ENCODE assay signal across 10 mouse cellular contexts in genomic region chr8:94872156-94872555, GRCm38 (mm10). TPM values are rescaled to one million over a fixed set of nuclear protein-coding genes. Genes with fewer than 3 reads are reported as not detected.
DNase-seq lines count a peak whose midpoint lies in the region; ATAC-seq and TF ChIP-seq lines count a peak whose summit lies in the region.
"Had no signal": no experiment of that assay in that cellular context is flagged by ENCODE, and none has a peak within 500 bp of the region (broad histone marks: within the 10 kb centered on the region; RNA-seq: fewer than 3 reads in every experiment).

No protein-coding gene starts in this region.

- no peak overlapping the region for H3K9ac ChIP-seq in neural tube, embryonic 11.5 days (ENCODE audit: low read length)
- H3K9ac ChIP-seq in kidney, postnatal 0 days (ENCODE audit: low read depth, low read length) = no peak overlapping the region
- peak overlapping the region; percentile 45; the same call in 1 of the 2 replicates for H3K9ac ChIP-seq in stomach, postnatal 0 days (ENCODE audit: low read length)

- 52% methylated on average over 3 of the region's 3 CpGs for WGBS in heart, embryonic 10.5 days
- WGBS in neural tube, embryonic 11.5 days = 46% methylated on average over 3 of the region's 3 CpGs
- WGBS in kidney, postnatal 0 days = 58% methylated on average over 3 of the region's 3 CpGs
- WGBS in stomach, postnatal 0 days = 47% methylated on average over 3 of the region's 3 CpGs

- no peak for TF ChIP-seq EP300 in stomach, postnatal 0 days (optimal IDR thresholded peaks at IDR 0.05)

- H3K4me2 ChIP-seq in neural tube, embryonic 11.5 days (ENCODE audit: low read depth) = 0 out of 2 replicates have a peak overlapping the region, but pooled peaks have one; percentile 4
- H3K4me2 ChIP-seq in kidney, postnatal 0 days (ENCODE audit: low read length) = 0 out of 2 replicates have a peak overlapping the region, but pooled peaks have one; percentile 84
- H3K4me2 ChIP-seq in stomach, postnatal 0 days (replicated peaks; ENCODE audit: low read depth) = peak overlapping the region; percentile 85; the same call in 1 of the 2 replicates

- H3K36me3 ChIP-seq in heart, embryonic 10.5 days = peaks cover 34% of the 10 kb centered on the region
- no peaks in the 10 kb centered on the region for H3K36me3 ChIP-seq in neural tube, embryonic 11.5 days (ENCODE audit: control insufficient read depth, insufficient read depth, low read length)
- peaks cover 6% of the 10 kb centered on the region; the same call in 1 of the 2 replicates for H3K36me3 ChIP-seq in kidney, postnatal 0 days (ENCODE audit: insufficient read depth, low read length)
- H3K36me3 ChIP-seq in stomach, postnatal 0 days (ENCODE audit: control insufficient read depth, insufficient read depth, low read length) = no peaks in the 10 kb centered on the region

- peaks cover 5% of the 10 kb centered on the region; the same call in 1 of the 2 replicates for H3K27me3 ChIP-seq in heart, embryonic 10.5 days (ENCODE audit: insufficient read depth, poor library complexity, severe bottlenecking)
- H3K27me3 ChIP-seq in neural tube, embryonic 11.5 days (ENCODE audit: control insufficient read depth, insufficient read depth, low read length) = peaks cover 14% of the 10 kb centered on the region
- no peaks in the 10 kb centered on the region for H3K27me3 ChIP-seq in kidney, postnatal 0 days (ENCODE audit: insufficient read depth, low read length)
- no peaks in the 10 kb centered on the region for H3K27me3 ChIP-seq in stomach, postnatal 0 days (ENCODE audit: control insufficient read depth, insufficient read depth, low read length)

- peak overlapping the region; percentile 78; the same call in 1 of the 2 replicates for H3K27ac ChIP-seq in heart, embryonic 10.5 days
- H3K27ac ChIP-seq in neural tube, embryonic 11.5 days (ENCODE audit: low read depth, low read length) = no peak overlapping the region
- H3K27ac ChIP-seq in kidney, postnatal 0 days = peak overlapping the region; percentile 69; the same call in 1 of the 2 replicates
- peak overlapping the region; percentile 74 for H3K27ac ChIP-seq in stomach, postnatal 0 days (replicated peaks)
- H3K27ac ChIP-seq: macrophage had no signal

- no peak for TF ChIP-seq CTCF in kidney, postnatal 0 days (IDR thresholded peaks at IDR 0.05; ENCODE audit: low read depth)
- TF ChIP-seq CTCF in stomach, postnatal 0 days (IDR thresholded peaks at IDR 0.05; ENCODE audit: low read depth) = no peak

- peaks cover 89% of the 10 kb centered on the region for H3K4me1 ChIP-seq in heart, embryonic 10.5 days
- H3K4me1 ChIP-seq in neural tube, embryonic 11.5 days (ENCODE audit: control insufficient read depth, insufficient read depth, low read length) = peaks cover 20% of the 10 kb centered on the region
- peaks cover 28% of the 10 kb centered on the region for H3K4me1 ChIP-seq in kidney, postnatal 0 days (replicated peaks; ENCODE audit: insufficient read depth, low read length)
- H3K4me1 ChIP-seq in stomach, postnatal 0 days (replicated peaks; ENCODE audit: control insufficient read depth, insufficient read depth) = peaks cover 15% of the 10 kb centered on the region

- no peaks in the 10 kb centered on the region for H3K9me3 ChIP-seq in heart, embryonic 10.5 days
- no peaks in the 10 kb centered on the region for H3K9me3 ChIP-seq in neural tube, embryonic 11.5 days (ENCODE audit: control insufficient read depth, low read length)
- no peaks in the 10 kb centered on the region for H3K9me3 ChIP-seq in kidney, postnatal 0 days (replicated peaks; ENCODE audit: low read length)
- no peaks in the 10 kb centered on the region for H3K9me3 ChIP-seq in stomach, postnatal 0 days (ENCODE audit: control insufficient read depth, low read length)

- no peak for ATAC-seq in neural tube, embryonic 11.5 days (ENCODE audit: insufficient read depth, low FRiP score, low TSS enrichment)
- no peak for ATAC-seq in kidney, postnatal 0 days (replicated peaks; ENCODE audit: low FRiP score, low read depth)
- no peak for ATAC-seq in stomach, postnatal 0 days (ENCODE audit: low FRiP score, low TSS enrichment)

- no peak for DNase-seq in heart, embryonic 10.5 days (ENCODE audit: low spot score)
- no peak for DNase-seq in heart, adult 9 months (ENCODE audit: low spot score in 2 of 2)
- peak; percentile 23 for DNase-seq in neural tube, embryonic 11.5 days (ENCODE audit: low spot score)
- DNase-seq in neural tube, embryonic 10.5 days (ENCODE audit: extremely low spot score, low spot score) = no peak
- no peak for DNase-seq in kidney, postnatal 0 days (ENCODE audit: low spot score)
- DNase-seq in stomach, postnatal 0 days (ENCODE audit: low spot score) = no peak
- no peak for DNase-seq in thymus, postnatal 25 days
- DNase-seq in spleen, postnatal 10 days (ENCODE audit: low spot score in 2 of 2) = no peak
- DNase-seq: right cerebral cortex, postnatal 25 days had no signal

- H3K4me3 ChIP-seq in heart, embryonic 10.5 days = peak overlapping the region; percentile 57
- no peak overlapping the region for H3K4me3 ChIP-seq in neural tube, embryonic 11.5 days (ENCODE audit: low read depth, low read length)
- H3K4me3 ChIP-seq in kidney, postnatal 0 days (replicated peaks; ENCODE audit: low read depth, low read length) = no peak overlapping the region
- H3K4me3 ChIP-seq in stomach, postnatal 0 days (ENCODE audit: low read depth, low read length) = peak overlapping the region; percentile 2; the same call in 1 of the 2 replicates

RNA-seq across cellular contexts. Expression of gene Dok4, which starts 4.0 kb away (rescaled TPM):
- 71.3 and 83.4 TPM in 2 replicates for polyA plus RNA-seq in heart, embryonic 10.5 days (2016; fragmentation: Nextera tagmentation; extraction: Ambion mirVana)
- 16.3 and 18.5 TPM in 2 replicates for polyA plus RNA-seq in neural tube, embryonic 11.5 days (2014; fragmentation: Nextera tagmentation; extraction: Ambion mirVana)
- 25.2 TPM in 2 replicates for polyA plus RNA-seq in kidney, postnatal 0 days (2015; fragmentation: Nextera tagmentation; extraction: Ambion mirVana)
- 19.3 and 20.5 TPM in 2 replicates for polyA plus RNA-seq in stomach, postnatal 0 days (2015; fragmentation: Nextera tagmentation; extraction: Ambion mirVana)

RNA-seq across cellular contexts. Expression of gene Polr2c, which starts 14.9 kb away (rescaled TPM):
- polyA plus RNA-seq in heart, embryonic 10.5 days (2016; fragmentation: Nextera tagmentation; extraction: Ambion mirVana) = 164 and 190 TPM in 2 replicates
- polyA plus RNA-seq in neural tube, embryonic 11.5 days (2014; fragmentation: Nextera tagmentation; extraction: Ambion mirVana) = 153 TPM in 2 replicates
- 129 and 132 TPM in 2 replicates for polyA plus RNA-seq in kidney, postnatal 0 days (2015; fragmentation: Nextera tagmentation; extraction: Ambion mirVana)
- 70.4 and 72.7 TPM in 2 replicates for polyA plus RNA-seq in stomach, postnatal 0 days (2015; fragmentation: Nextera tagmentation; extraction: Ambion mirVana)

RNA-seq across cellular contexts. Expression of gene Ciapin1, which starts 34.0 kb away (rescaled TPM):
- polyA plus RNA-seq in heart, embryonic 10.5 days (2016; fragmentation: Nextera tagmentation; extraction: Ambion mirVana) = 148 and 158 TPM in 2 replicates
- 160 and 168 TPM in 2 replicates for polyA plus RNA-seq in neural tube, embryonic 11.5 days (2014; fragmentation: Nextera tagmentation; extraction: Ambion mirVana)
- polyA plus RNA-seq in kidney, postnatal 0 days (2015; fragmentation: Nextera tagmentation; extraction: Ambion mirVana) = 112 and 129 TPM in 2 replicates
- polyA plus RNA-seq in stomach, postnatal 0 days (2015; fragmentation: Nextera tagmentation; extraction: Ambion mirVana) = 58.8 and 61.7 TPM in 2 replicates

RNA-seq across cellular contexts. Expression of gene Coq9, which starts 34.0 kb away (rescaled TPM):
- polyA plus RNA-seq in heart, embryonic 10.5 days (2016; fragmentation: Nextera tagmentation; extraction: Ambion mirVana) = 97.9 and 129 TPM in 2 replicates
- polyA plus RNA-seq in neural tube, embryonic 11.5 days (2014; fragmentation: Nextera tagmentation; extraction: Ambion mirVana) = 54.0 and 59.3 TPM in 2 replicates
- polyA plus RNA-seq in kidney, postnatal 0 days (2015; fragmentation: Nextera tagmentation; extraction: Ambion mirVana) = 101 and 108 TPM in 2 replicates
- polyA plus RNA-seq in stomach, postnatal 0 days (2015; fragmentation: Nextera tagmentation; extraction: Ambion mirVana) = 62.3 and 66.7 TPM in 2 replicates

RNA-seq across cellular contexts. Expression of gene Ccdc102a, which starts 45.7 kb away (rescaled TPM):
- polyA plus RNA-seq in heart, embryonic 10.5 days (2016; fragmentation: Nextera tagmentation; extraction: Ambion mirVana) = 22.0 and 31.0 TPM in 2 replicates
- 20.1 and 20.2 TPM in 2 replicates for polyA plus RNA-seq in neural tube, embryonic 11.5 days (2014; fragmentation: Nextera tagmentation; extraction: Ambion mirVana)
- polyA plus RNA-seq in kidney, postnatal 0 days (2015; fragmentation: Nextera tagmentation; extraction: Ambion mirVana) = 17.5 and 20.0 TPM in 2 replicates
- polyA plus RNA-seq in stomach, postnatal 0 days (2015; fragmentation: Nextera tagmentation; extraction: Ambion mirVana) = 12.0 and 12.7 TPM in 2 replicates

Comparison
In these comparisons a context has a peak if more than half of its experiments do, and no peak if none do; other contexts are left out.
1. H3K4me3 ChIP-seq: peak in heart, embryonic 10.5 days (single experiment) and stomach, postnatal 0 days (single experiment); none in neural tube, embryonic 11.5 days (single experiment) and kidney, postnatal 0 days (single experiment).
2. H3K4me2 ChIP-seq: peak in every context shown above with its lines; median percentile 85 in stomach, postnatal 0 days; 84 in kidney, postnatal 0 days; 4 in neural tube, embryonic 11.5 days.